Mouse (Mus musculus): ENCODE measurements around the gene Meis1. TPM values are rescaled to one million over a fixed set of nuclear protein-coding genes. Genes with fewer than 3 reads are reported as not detected.

Gene Meis1
- polyA plus RNA-seq, 2 experiments = 5.6 to 6.2 TPM

DNA sequence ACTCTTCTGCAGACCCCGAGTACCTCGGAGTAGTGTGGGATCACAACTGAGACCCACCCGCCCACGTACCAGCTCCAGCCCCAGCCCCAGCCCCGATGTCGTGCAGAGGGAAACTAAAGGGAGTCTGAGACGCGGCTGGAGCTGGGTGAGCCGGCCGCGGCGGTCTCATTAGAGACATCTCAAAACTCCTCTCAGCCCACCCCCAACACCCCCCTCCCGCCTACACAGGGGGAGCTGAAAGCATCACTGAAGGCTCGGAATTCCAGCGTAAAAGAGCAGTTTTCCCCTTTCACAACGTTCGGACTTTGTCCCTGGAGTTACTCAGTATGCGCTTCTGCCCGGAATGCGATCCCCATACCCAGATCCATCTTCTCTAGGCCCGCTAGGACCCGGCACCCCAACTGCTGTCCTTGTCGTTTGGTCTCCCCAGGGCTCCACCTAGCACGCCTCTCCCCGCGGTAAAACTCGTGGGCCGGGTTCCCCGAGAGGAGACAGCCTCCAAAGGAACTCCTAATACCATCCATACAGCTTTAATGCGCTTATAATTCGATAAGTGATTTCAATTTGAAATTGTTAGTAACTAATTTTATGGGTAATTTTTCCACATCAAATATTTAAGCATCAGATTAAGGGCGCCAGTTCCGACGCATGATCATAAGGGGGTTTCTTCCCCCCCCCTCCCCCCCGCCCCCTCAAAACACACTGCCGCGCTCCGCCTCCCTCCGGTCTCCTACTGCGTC, 141.7 kb downstream of the Meis1 start:
- peaks cover 0 to 2% of the 10 kb centered on the region in 2 experiments; a peak in 1 of 4 replicates for H3K4me1 ChIP-seq (replicated peaks; ENCODE audit: control insufficient read depth in 2 of 2, insufficient read depth in 2 of 2, low read length in 1 of 2)
- DNase-seq (ENCODE audit: low read depth in 3 of 3, low spot score in 3 of 3) (no peak), ATAC-seq (ENCODE audit: insufficient read depth) (peak; percentile 50)
- H3K27ac ChIP-seq = no peak overlapping the region
- H3K36me3 ChIP-seq (replicated peaks; ENCODE audit: control insufficient read depth, insufficient read depth, low read depth) = no peaks in the 10 kb centered on the region
- peak overlapping the region; percentile 52 to 55 for H3K4me3 ChIP-seq (ENCODE audit: insufficient read depth in 1 of 2, low read depth in 2 of 2, low read length in 2 of 2)
- peak overlapping the region; percentile 47 for H3K4me2 ChIP-seq (ENCODE audit: low read depth)
- peaks cover 55% of the 10 kb centered on the region for H3K27me3 ChIP-seq (ENCODE audit: control insufficient read depth, insufficient read depth, low read length)
- H3K9me3 ChIP-seq (ENCODE audit: control insufficient read depth, low read length) = no peaks in the 10 kb centered on the region
- under 1% methylated on average over 40 of the region's 40 CpGs for WGBS (ENCODE audit: insufficient replicate concordance)
- no peak for TF ChIP-seq CTCF (IDR thresholded peaks at IDR 0.05; ENCODE audit: low read depth)
- TF ChIP-seq EP300 (IDR thresholded peaks at IDR 0.05; ENCODE audit: low read depth) = no peak
- H3K9ac ChIP-seq (replicated peaks) = no peak overlapping the region

DNA sequence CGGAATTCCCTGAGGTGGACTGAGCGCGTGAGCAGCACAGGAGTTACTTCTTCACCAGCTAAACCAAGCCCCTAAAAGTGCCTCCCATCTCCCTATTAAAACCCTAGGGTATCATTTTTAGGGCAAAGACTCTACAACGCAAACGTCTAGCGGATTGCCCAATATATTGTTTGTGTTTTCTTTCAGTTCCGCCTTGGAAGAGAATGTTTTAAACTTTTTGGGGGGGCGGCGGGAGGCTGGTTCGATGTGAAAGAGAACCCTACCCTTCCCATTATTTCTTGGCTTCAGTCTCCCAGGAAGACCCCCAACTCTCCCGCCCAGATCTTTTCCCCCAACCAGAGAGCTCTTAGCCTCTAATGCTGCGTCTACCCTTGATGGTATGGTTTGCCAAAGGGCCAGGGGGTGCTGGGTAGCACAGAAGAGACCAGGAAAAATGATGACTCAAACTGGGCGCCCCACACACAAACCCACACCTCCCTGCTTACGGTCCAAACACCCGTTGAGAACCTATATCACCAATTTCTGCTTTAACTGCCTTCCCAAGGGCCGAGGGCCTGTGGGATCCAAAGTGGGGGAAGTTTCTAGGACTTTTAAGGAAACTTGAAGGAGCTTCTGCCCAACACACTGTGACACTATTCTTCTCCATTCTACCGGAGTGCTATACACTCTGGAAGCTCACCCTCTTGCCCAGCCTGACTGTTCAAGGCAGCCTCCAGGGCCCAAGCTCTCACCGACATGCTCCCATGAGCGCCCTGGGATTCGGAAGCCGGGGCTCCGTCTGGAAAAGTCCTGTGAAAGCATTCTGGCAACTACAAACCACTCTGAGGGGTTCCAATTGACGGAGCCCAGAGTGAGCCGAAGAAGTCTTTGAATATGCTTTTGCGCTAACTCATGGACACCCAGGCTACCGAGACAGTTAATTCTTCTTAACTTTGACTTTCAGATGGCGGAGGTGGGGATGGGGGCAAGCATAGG, 142.6 kb downstream of the Meis1 start:
- 0 out of 2 replicates have a peak, but pooled peaks have one; percentile 4 for ATAC-seq (ENCODE audit: insufficient read depth)
- Histone ChIP-seq H3K9ac (replicated peaks) (no peak overlapping the region), H3K36me3 (replicated peaks; ENCODE audit: control insufficient read depth, insufficient read depth, low read depth) (no peaks in the 10 kb centered on the region), H3K27me3 (ENCODE audit: control insufficient read depth, insufficient read depth, low read length) (peaks cover 62% of the 10 kb centered on the region), H3K4me1 (replicated peaks; ENCODE audit: control insufficient read depth in 2 of 2, insufficient read depth in 2 of 2, low read length in 1 of 2) (peaks cover 0 to 2% of the 10 kb centered on the region in 2 experiments; a peak in 1 of 4 replicates), H3K4me3 (ENCODE audit: insufficient read depth in 1 of 2, low read depth in 2 of 2, low read length in 2 of 2) (peak overlapping the region; percentile 45 to 52; a peak in 3 of 4 replicates), H3K27ac (no peak overlapping the region), H3K4me2 (ENCODE audit: low read depth) (peak overlapping the region; percentile 47), H3K9me3 (ENCODE audit: control insufficient read depth, low read length) (no peaks in the 10 kb centered on the region)
- 11% methylated on average over 27 of the region's 27 CpGs for WGBS (ENCODE audit: insufficient replicate concordance)
- no peak for TF ChIP-seq CTCF (IDR thresholded peaks at IDR 0.05; ENCODE audit: low read depth)
- TF ChIP-seq EP300 (IDR thresholded peaks at IDR 0.05; ENCODE audit: low read depth) = no peak
- DNase-seq (ENCODE audit: low read depth in 3 of 3, low spot score in 3 of 3) = no peak

DNA sequence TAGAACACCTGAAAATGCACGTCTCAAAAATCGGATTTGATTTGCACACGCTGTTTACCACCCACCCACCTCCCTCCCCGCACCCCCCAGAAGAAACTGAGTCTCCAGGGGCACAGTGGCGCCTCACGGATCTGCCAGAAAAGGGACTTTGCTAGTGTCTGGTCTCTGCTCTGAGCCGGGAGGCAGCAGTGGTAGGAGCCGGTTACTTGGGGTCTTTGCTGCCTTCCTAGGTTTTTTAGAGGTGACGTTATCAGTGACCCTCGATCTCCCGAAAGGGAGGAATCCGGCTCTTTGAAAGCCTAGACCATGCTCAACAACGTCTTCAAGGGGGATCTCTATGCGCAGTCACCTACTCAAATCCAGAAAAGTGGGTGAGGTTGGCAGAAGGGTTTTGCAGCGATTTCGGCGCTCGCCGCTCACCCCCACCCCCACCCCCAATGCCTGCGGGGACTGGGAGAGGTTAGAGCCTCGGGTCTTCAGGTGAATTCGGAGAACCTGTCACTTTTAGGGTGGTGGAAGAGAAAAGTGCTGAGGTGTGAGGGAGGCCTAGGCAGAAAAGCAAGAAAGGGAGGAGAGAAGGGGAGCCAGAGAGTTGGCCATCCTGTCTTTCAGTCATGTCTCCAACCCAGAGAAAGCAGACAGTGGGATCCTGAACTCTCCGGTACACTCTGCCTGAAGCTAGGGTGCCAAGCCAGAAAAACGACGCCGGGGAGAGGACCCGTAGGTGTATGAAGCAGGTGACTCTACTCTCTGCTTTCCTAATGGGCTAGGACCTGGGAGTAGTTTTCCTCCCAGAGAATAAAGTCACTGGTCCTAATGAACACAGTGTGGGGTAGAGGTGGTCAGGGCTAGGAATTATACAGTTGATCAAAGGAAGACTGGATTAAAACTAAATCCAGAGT, 143.5 kb downstream of the Meis1 start:
- Histone ChIP-seq H3K4me1 (replicated peaks; ENCODE audit: control insufficient read depth in 2 of 2, insufficient read depth in 2 of 2, low read length in 1 of 2) (peaks cover 0 to 2% of the 10 kb centered on the region in 2 experiments; a peak in 1 of 4 replicates), H3K9ac (replicated peaks) (no peak overlapping the region), H3K4me2 (ENCODE audit: low read depth) (no peak overlapping the region; the same call in 1 of the 2 replicates), H3K36me3 (replicated peaks; ENCODE audit: control insufficient read depth, insufficient read depth, low read depth) (no peaks in the 10 kb centered on the region), H3K4me3 (ENCODE audit: insufficient read depth in 1 of 2, low read depth in 2 of 2, low read length in 2 of 2) (no peak overlapping the region; a peak in 1 of 4 replicates), H3K9me3 (ENCODE audit: control insufficient read depth, low read length) (no peaks in the 10 kb centered on the region), H3K27ac (no peak overlapping the region), H3K27me3 (ENCODE audit: control insufficient read depth, insufficient read depth, low read length) (peaks cover 71% of the 10 kb centered on the region)
- 4% methylated on average over 27 of the region's 27 CpGs for WGBS (ENCODE audit: insufficient replicate concordance)
- DNase-seq (ENCODE audit: low read depth in 3 of 3, low spot score in 3 of 3) = no peak
- no peak for TF ChIP-seq CTCF (IDR thresholded peaks at IDR 0.05; ENCODE audit: low read depth)
- TF ChIP-seq EP300 (IDR thresholded peaks at IDR 0.05; ENCODE audit: low read depth) = no peak
- ATAC-seq (ENCODE audit: insufficient read depth) = no peak

DNA sequence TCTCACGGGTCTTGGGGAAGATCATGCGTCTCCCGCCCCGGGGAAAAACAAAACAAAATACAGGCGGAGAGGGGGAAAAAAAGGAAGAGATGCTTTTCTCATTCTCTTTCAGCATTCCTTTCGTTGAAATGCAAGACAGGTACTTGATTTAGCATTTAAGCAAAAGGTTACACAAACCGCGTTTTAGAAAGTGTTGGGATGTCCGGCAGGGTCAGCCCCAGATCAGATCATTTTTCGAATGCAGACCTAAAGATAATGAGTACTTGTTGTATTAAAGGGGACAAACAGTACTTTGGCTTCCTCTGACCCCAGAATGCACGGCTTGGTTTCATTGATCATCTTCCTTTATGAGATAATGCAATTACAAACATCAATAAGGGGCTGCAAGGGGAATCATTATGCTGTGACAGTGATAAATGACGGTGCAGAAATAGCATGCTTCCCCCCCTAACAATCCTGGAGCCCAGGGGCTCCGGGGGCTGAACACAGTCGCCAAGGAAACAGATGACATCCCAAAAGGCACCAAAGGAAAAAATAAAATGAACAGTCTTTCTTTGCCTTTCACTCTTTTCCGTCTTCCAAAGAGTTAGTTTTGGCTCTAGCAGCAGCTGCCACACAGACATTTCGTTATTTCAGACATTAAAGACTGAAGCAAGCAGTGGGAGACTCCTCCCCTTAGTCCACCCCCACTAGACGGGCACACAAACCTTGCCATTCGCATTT, 144.3 kb downstream of the Meis1 start:
- no peak for TF ChIP-seq CTCF (IDR thresholded peaks at IDR 0.05; ENCODE audit: low read depth)
- no peak for TF ChIP-seq EP300 (IDR thresholded peaks at IDR 0.05; ENCODE audit: low read depth)
- Histone ChIP-seq H3K4me3 (ENCODE audit: insufficient read depth in 1 of 2, low read depth in 2 of 2, low read length in 2 of 2) (no peak overlapping the region), H3K9me3 (ENCODE audit: control insufficient read depth, low read length) (no peaks in the 10 kb centered on the region), H3K27me3 (ENCODE audit: control insufficient read depth, insufficient read depth, low read length) (peaks cover 79% of the 10 kb centered on the region), H3K9ac (replicated peaks) (no peak overlapping the region), H3K27ac (no peak overlapping the region), H3K4me1 (replicated peaks; ENCODE audit: control insufficient read depth in 2 of 2, insufficient read depth in 2 of 2, low read length in 1 of 2) (peaks cover 0 to 2% of the 10 kb centered on the region in 2 experiments; a peak in 1 of 4 replicates), H3K4me2 (ENCODE audit: low read depth) (0 out of 2 replicates have a peak overlapping the region, but pooled peaks have one; percentile 6), H3K36me3 (replicated peaks; ENCODE audit: control insufficient read depth, insufficient read depth, low read depth) (no peaks in the 10 kb centered on the region)
- no peak for ATAC-seq (ENCODE audit: insufficient read depth)
- DNase-seq (ENCODE audit: low read depth in 3 of 3, low spot score in 3 of 3) = no peak
- WGBS (ENCODE audit: insufficient replicate concordance) = 2% methylated on average over 18 of the region's 18 CpGs
